27 mouse cellular contexts compared by ENCODE assay signal in genomic region chr8:97857252-97857651, GRCm38 (mm10).
"Had no signal": no experiment of that assay in that cellular context is flagged by ENCODE, and none has a peak within 500 bp of the region (broad histone marks: within the 10 kb centered on the region; RNA-seq: fewer than 3 reads in every experiment).

No protein-coding gene starts in this region.

- ATAC-seq: hindbrain, postnatal 0 days; intestine, embryonic 16.5 days; liver, embryonic 12.5 days had no signal

- H3K4me3 ChIP-seq: heart, adult 2 months; heart, embryonic 13.5 days; heart, embryonic 15.5 days; hindbrain, embryonic 13.5 days; hindbrain, embryonic 15.5 days; kidney, embryonic 15.5 days; limb, embryonic 13.5 days; limb, embryonic 15.5 days; liver, embryonic 12.5 days had no signal

- H3K36me3 ChIP-seq: heart, embryonic 13.5 days; heart, embryonic 15.5 days; hindbrain, embryonic 13.5 days; hindbrain, embryonic 15.5 days; kidney, embryonic 15.5 days; limb, embryonic 13.5 days; limb, embryonic 15.5 days; liver, embryonic 12.5 days had no signal

- H3K27me3 ChIP-seq: heart, embryonic 13.5 days; heart, embryonic 15.5 days; hindbrain, embryonic 13.5 days; hindbrain, embryonic 15.5 days; kidney, embryonic 15.5 days; limb, embryonic 13.5 days; limb, embryonic 15.5 days; liver, embryonic 12.5 days had no signal

- H3K9ac ChIP-seq: heart, embryonic 13.5 days; heart, embryonic 15.5 days; hindbrain, embryonic 13.5 days; hindbrain, embryonic 15.5 days; kidney, embryonic 15.5 days; limb, embryonic 13.5 days; limb, embryonic 15.5 days; liver, embryonic 12.5 days; liver, embryonic 14.5 days had no signal

- H3K9me3 ChIP-seq: heart, embryonic 13.5 days; heart, embryonic 15.5 days; hindbrain, embryonic 13.5 days; hindbrain, embryonic 15.5 days; kidney, embryonic 15.5 days; limb, embryonic 13.5 days; limb, embryonic 15.5 days; liver, embryonic 12.5 days had no signal

- H3K4me2 ChIP-seq: heart, embryonic 11.5 days; heart, embryonic 13.5 days; heart, embryonic 15.5 days; hindbrain, embryonic 13.5 days; hindbrain, embryonic 15.5 days; kidney, embryonic 15.5 days; limb, embryonic 13.5 days; limb, embryonic 15.5 days; liver, embryonic 12.5 days had no signal

- H3K27ac ChIP-seq: heart, adult 2 months; heart, embryonic 13.5 days; heart, embryonic 15.5 days; hindbrain, embryonic 13.5 days; hindbrain, embryonic 15.5 days; hindbrain, postnatal 0 days; kidney, embryonic 15.5 days; kidney, postnatal 0 days; limb, embryonic 13.5 days; limb, embryonic 15.5 days; liver, embryonic 12.5 days; liver, embryonic 14.5 days had no signal

- DNase-seq: gastrocnemius, postnatal 14 days; gastrocnemius, postnatal 36 days; heart, adult 11 months; heart, adult 2 months; heart, postnatal 14 days; heart, postnatal 36 days; kidney, adult 11 months; kidney, adult 2 months; kidney, adult 9 months; kidney, postnatal 14 days; kidney, postnatal 36 days; layer of hippocampus, adult 9-11 months; layer of hippocampus, postnatal 36 days; left cerebral cortex, postnatal 4 days had no signal

- H3K4me1 ChIP-seq: heart, embryonic 13.5 days; heart, embryonic 15.5 days; hindbrain, embryonic 13.5 days; hindbrain, embryonic 15.5 days; kidney, embryonic 15.5 days; limb, embryonic 13.5 days; limb, embryonic 15.5 days; liver, embryonic 12.5 days had no signal
